Mouse (Mus musculus): ENCODE results near the gene Mrgprh. TPM values are rescaled to one million over a fixed set of nuclear protein-coding genes. Genes with fewer than 3 reads are reported as not detected.

Gene Mrgprh
- polyA plus RNA-seq, 1 experiment from 2014 or later: not detected

- no peak overlapping the region for H3K4me2 ChIP-seq
- 69% methylated on average over 1 of the region's 1 CpGs for WGBS
- H3K9me3 ChIP-seq: no peaks in the 10 kb centered on the region
- no peak overlapping the region for H3K4me3 ChIP-seq
- no peak for ATAC-seq (ENCODE audit: low FRiP score, low read depth)
- no peaks in the 10 kb centered on the region for H3K27me3 ChIP-seq
- peaks cover 16% of the 10 kb centered on the region for H3K36me3 ChIP-seq
- H3K27ac ChIP-seq (replicated peaks): no peak overlapping the region
- H3K4me1 ChIP-seq (replicated peaks): no peaks in the 10 kb centered on the region
- H3K9ac ChIP-seq: no peak overlapping the region
Observed at GRCm38 (mm10) chr17:12904349-12904748, 28.5 kb downstream of the Mrgprh start.

DNA sequence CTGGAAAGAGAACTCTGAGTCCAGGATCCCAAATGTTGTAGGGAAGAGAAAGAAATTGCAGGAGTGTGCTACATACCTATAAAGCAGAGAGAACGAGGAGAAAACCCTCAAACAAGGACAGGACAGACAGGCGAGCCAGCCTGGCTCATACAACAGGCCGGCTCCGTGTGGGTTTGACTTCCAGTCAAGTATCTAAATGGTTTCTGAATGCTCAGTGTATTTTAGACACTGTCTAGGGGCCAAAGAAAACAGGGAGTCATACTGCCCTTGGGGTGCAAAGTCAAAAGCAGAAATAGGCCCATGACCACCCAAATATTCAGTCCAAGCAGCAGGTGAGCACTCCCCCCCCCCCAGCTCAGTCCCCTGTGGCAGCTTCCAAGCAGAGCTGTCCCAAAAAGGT lies 30.0 kb downstream of the Mrgprh start:
- H3K4me1 ChIP-seq (replicated peaks): no peaks in the 10 kb centered on the region
- WGBS: 88% methylated on average over 4 of the region's 4 CpGs
- H3K27ac ChIP-seq (replicated peaks): no peak overlapping the region
- H3K4me3 ChIP-seq: no peak overlapping the region
- no peak for ATAC-seq (ENCODE audit: low FRiP score, low read depth)
- no peak overlapping the region for H3K9ac ChIP-seq
- no peaks in the 10 kb centered on the region for H3K27me3 ChIP-seq
- H3K9me3 ChIP-seq: no peaks in the 10 kb centered on the region
- H3K36me3 ChIP-seq: peaks cover 26% of the 10 kb centered on the region
- no peak overlapping the region for H3K4me2 ChIP-seq

DNA sequence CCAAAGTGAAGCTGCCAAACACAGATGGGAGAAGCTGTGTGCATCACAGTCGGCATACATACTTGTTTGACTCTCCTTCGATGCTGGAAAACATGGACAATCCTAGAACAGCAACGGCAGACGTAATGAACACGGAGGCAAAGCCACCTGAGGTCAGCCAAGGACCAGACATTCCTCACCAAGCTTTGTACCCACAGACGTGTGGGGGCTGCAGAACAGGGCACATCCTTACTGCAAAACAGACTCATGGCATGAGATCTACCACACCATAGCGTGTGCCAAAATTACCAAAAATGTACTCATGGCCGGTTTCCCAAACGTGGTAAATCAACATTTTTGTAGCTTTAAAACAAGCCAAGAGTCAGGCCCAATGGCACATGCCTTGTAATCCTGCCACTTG lies 30.6 kb downstream of the Mrgprh start:
- ATAC-seq (ENCODE audit: low FRiP score, low read depth): no peak
- H3K27me3 ChIP-seq: no peaks in the 10 kb centered on the region
- H3K9me3 ChIP-seq: no peaks in the 10 kb centered on the region
- no peak overlapping the region for H3K9ac ChIP-seq
- H3K4me2 ChIP-seq: no peak overlapping the region
- H3K36me3 ChIP-seq: peaks cover 33% of the 10 kb centered on the region
- 94% methylated on average over 9 of the region's 9 CpGs for WGBS
- no peak overlapping the region for H3K27ac ChIP-seq (replicated peaks)
- no peaks in the 10 kb centered on the region for H3K4me1 ChIP-seq (replicated peaks)
- H3K4me3 ChIP-seq: no peak overlapping the region

- Histone ChIP-seq H3K9ac (no peak within 1 kb of the TSS), H3K9me3 (no peaks in the 10 kb centered on the region), H3K4me2 (no peak within 1 kb of the TSS), H3K4me1 (replicated peaks) (peaks cover under 1% of the 10 kb centered on the region; the same call in 1 of the 2 replicates), H3K4me3 (no peak within 1 kb of the TSS), H3K27ac (replicated peaks) (no peak within 1 kb of the TSS), H3K27me3 (no peaks in the 10 kb centered on the region), H3K36me3 (peaks cover 50% of the 10 kb centered on the region)
- WGBS: 82% methylated on average over 35 of the region's 35 CpGs
- ATAC-seq (ENCODE audit: low FRiP score, low read depth): no peak
Observed at GRCm38 (mm10) chr17:12909361-12910280, 33.8 kb downstream of the Mrgprh start, which contains the start of gene Pnldc1. Pnldc1 (minus strand) TSS chr17:12910230.

GRCm38 (mm10) chr17:12910391-12910790 lies 34.6 kb downstream of the Mrgprh start:
- Histone ChIP-seq H3K9ac (no peak overlapping the region), H3K36me3 (peaks cover 46% of the 10 kb centered on the region), H3K9me3 (no peaks in the 10 kb centered on the region), H3K4me2 (no peak overlapping the region), H3K4me3 (no peak overlapping the region), H3K4me1 (replicated peaks) (peaks cover 7% of the 10 kb centered on the region), H3K27me3 (no peaks in the 10 kb centered on the region), H3K27ac (replicated peaks) (no peak overlapping the region)
- WGBS: 92% methylated on average over 8 of the region's 8 CpGs
- no peak for ATAC-seq (ENCODE audit: low FRiP score, low read depth)

- no peaks in the 10 kb centered on the region for H3K27me3 ChIP-seq
- peak within 1 kb of the TSS; percentile 92 for H3K4me2 ChIP-seq
- no peak for ATAC-seq (ENCODE audit: low FRiP score, low read depth)
- peaks cover 17% of the 10 kb centered on the region for H3K4me1 ChIP-seq (replicated peaks)
- WGBS: 2% methylated on average over 18 of the region's 18 CpGs
- peak within 1 kb of the TSS; percentile 87 for H3K9ac ChIP-seq
- H3K27ac ChIP-seq (replicated peaks): peak within 1 kb of the TSS; percentile 89
- peaks cover 51% of the 10 kb centered on the region for H3K36me3 ChIP-seq
- peak within 1 kb of the TSS; percentile 81 for H3K4me3 ChIP-seq
- no peaks in the 10 kb centered on the region for H3K9me3 ChIP-seq
Observed at GRCm38 (mm10) chr17:12915488-12915880, 39.6 kb downstream of the Mrgprh start, which contains the start of gene Tcp1. Tcp1 (plus strand) TSS chr17:12915701.

- Histone ChIP-seq H3K9me3 (no peaks in the 10 kb centered on the region), H3K4me3 (peak within 1 kb of the TSS; percentile 81), H3K4me1 (replicated peaks) (peaks cover 17% of the 10 kb centered on the region), H3K36me3 (peaks cover 51% of the 10 kb centered on the region), H3K27ac (replicated peaks) (peak within 1 kb of the TSS; percentile 89), H3K4me2 (peak within 1 kb of the TSS; percentile 92), H3K9ac (peak within 1 kb of the TSS; percentile 87), H3K27me3 (no peaks in the 10 kb centered on the region)
- WGBS: under 1% methylated on average over 56 of the region's 56 CpGs
- peak; percentile 99 for ATAC-seq (ENCODE audit: low FRiP score, low read depth)
Observed at GRCm38 (mm10) chr17:12915881-12916583, 40.2 kb downstream of the Mrgprh start, which contains the start of gene Mrpl18. Mrpl18 (minus strand) TSS chr17:12916345.

DNA sequence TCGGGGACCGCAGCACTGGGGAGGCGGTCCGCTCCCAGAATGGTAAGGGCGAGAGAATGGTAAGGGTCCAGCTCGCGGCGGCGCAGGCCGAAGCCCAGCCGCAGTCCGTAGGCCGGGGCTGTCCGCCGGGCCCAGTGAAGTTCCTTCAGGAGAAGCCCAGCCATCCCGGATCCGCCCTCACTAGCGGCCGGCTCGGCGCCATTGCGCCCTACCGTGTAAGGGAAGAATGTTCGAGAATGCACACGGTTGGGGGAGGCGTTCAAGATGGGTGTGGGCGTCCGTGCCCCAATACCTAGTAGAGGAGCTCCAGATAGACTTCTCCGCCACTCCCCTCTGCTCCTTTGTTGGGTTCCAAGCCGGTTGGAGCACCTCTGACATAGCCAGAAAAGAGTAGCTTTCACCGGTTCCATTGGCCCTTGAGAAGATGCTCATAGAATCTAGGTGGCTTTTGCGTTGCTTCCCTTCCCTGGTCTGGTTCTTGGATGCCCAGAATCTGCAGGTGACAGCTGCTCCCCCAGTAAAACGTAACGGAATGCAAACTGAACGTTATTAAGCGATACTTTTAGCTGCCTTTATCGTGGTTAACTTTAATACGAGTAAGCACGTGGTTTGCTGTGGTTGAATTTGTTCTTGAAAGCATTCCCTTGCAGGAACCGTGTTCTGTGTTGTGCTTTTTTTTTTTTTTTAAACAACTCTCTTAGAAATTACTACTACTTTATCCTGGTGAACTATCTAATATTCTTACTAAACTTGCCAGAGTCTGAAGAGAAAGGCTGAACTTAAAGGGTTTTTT lies 41.0 kb downstream of the Mrgprh start:
- under 1% methylated on average over 40 of the region's 40 CpGs for WGBS
- peak overlapping the region; percentile 89 for H3K27ac ChIP-seq (replicated peaks)
- H3K4me1 ChIP-seq (replicated peaks): peaks cover 17% of the 10 kb centered on the region
- no peaks in the 10 kb centered on the region for H3K9me3 ChIP-seq
- H3K27me3 ChIP-seq: no peaks in the 10 kb centered on the region
- H3K36me3 ChIP-seq: peaks cover 50% of the 10 kb centered on the region
- peak overlapping the region; percentile 87 for H3K9ac ChIP-seq
- ATAC-seq (ENCODE audit: low FRiP score, low read depth): peak; percentile 50
- H3K4me3 ChIP-seq: peak overlapping the region; percentile 81
- peak overlapping the region; percentile 92 for H3K4me2 ChIP-seq

DNA sequence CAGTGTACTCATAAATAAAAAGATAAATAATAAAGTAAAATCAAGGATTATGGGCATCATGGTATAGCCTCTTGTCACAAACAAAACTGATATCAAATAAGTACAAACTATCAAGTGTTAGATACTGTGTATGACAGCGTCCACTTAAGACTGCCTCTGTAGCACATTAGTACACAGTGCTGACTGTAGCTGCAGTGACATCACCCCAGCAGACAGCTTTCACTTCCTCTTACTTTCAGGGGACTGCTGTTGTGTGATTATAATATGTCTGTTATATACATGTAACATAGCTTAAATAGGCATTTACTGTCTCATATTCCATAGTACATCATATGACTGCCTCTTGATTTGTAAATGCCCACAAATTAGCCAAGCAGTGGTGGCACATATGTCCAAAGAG lies 45.2 kb downstream of the Mrgprh start:
- 95% methylated on average over 1 of the region's 1 CpGs for WGBS
- ATAC-seq (ENCODE audit: low FRiP score, low read depth): no peak

GRCm38 (mm10) chr17:12925001-12925400 lies 49.2 kb downstream of the Mrgprh start:
- Histone ChIP-seq H3K27ac (replicated peaks) (no peak overlapping the region), H3K27me3 (no peaks in the 10 kb centered on the region), H3K9me3 (no peaks in the 10 kb centered on the region), H3K4me3 (no peak overlapping the region), H3K36me3 (peaks cover 62% of the 10 kb centered on the region), H3K9ac (no peak overlapping the region), H3K4me2 (no peak overlapping the region), H3K4me1 (replicated peaks) (no peaks in the 10 kb centered on the region)
- 92% methylated on average over 3 of the region's 3 CpGs for WGBS
- ATAC-seq (ENCODE audit: low FRiP score, low read depth): no peak

More for the DNA sequence above, 45.2 kb downstream of the Mrgprh start:
- peaks cover 10% of the 10 kb centered on the region for H3K4me1 ChIP-seq (replicated peaks)
- peaks cover 69% of the 10 kb centered on the region for H3K36me3 ChIP-seq
- H3K4me2 ChIP-seq: no peak overlapping the region
- H3K27ac ChIP-seq (replicated peaks): no peak overlapping the region
- no peaks in the 10 kb centered on the region for H3K27me3 ChIP-seq
- no peak overlapping the region for H3K4me3 ChIP-seq
- H3K9ac ChIP-seq: no peak overlapping the region
- no peaks in the 10 kb centered on the region for H3K9me3 ChIP-seq

- H3K4me1 ChIP-seq (replicated peaks): no peaks in the 10 kb centered on the region
- WGBS: 90% methylated on average over 8 of the region's 8 CpGs
- H3K27ac ChIP-seq (replicated peaks): no peak overlapping the region
- H3K9me3 ChIP-seq: no peaks in the 10 kb centered on the region
- no peaks in the 10 kb centered on the region for H3K27me3 ChIP-seq
- H3K4me3 ChIP-seq: no peak overlapping the region
- no peak for ATAC-seq (ENCODE audit: low FRiP score, low read depth)
- H3K36me3 ChIP-seq: peaks cover 55% of the 10 kb centered on the region
- no peak overlapping the region for H3K4me2 ChIP-seq
- H3K9ac ChIP-seq: no peak overlapping the region
Observed at GRCm38 (mm10) chr17:12925703-12926180, 49.9 kb downstream of the Mrgprh start.
